Mouse (Mus musculus): ENCODE measurements around the gene Mpv17l.
"Not testable (repeated sequence)": the region's sequence is repeated elsewhere in the genome, so short reads cannot be mapped to it uniquely, and the experiment has no call there.

Gene Mpv17l

GRCm38 (mm10) chr16:13902888-13903483, at the start of gene Mpv17l, which contains the start of gene Pdxdc1:
TSS of gene Mpv17l (plus strand) at chr16:13903161.
TSS of gene Pdxdc1 (minus strand) at chr16:13903131.
- peak; percentile 97 to 98 for DNase-seq

GRCm38 (mm10) chr16:13853886-13854285, 49.1 kb upstream of the Mpv17l start:
- no peak for DNase-seq

GRCm38 (mm10) chr16:13866076-13866475, 36.9 kb upstream of the Mpv17l start:
- DNase-seq: no peak

- no peak for DNase-seq
These were observed 36.3 kb upstream of the Mpv17l start for GRCm38 (mm10) chr16:13866616-13867015.

- DNase-seq: not testable (repeated sequence)
These were observed 35.6 kb upstream of the Mpv17l start for GRCm38 (mm10) chr16:13867406-13867805.

GRCm38 (mm10) chr16:13867910-13868514, 34.9 kb upstream of the Mpv17l start:
- peak; percentile 5 to 30 for DNase-seq

GRCm38 (mm10) chr16:13875483-13875882, 27.5 kb upstream of the Mpv17l start:
- DNase-seq: no peak

GRCm38 (mm10) chr16:13883094-13883774, 19.7 kb upstream of the Mpv17l start:
- no peak for DNase-seq

- no peak for DNase-seq
These were observed 12.5 kb upstream of the Mpv17l start for GRCm38 (mm10) chr16:13890449-13890848.

GRCm38 (mm10) chr16:13892850-13893249, 10.1 kb upstream of the Mpv17l start:
- DNase-seq: no peak

- no peak for DNase-seq
These were observed 8.9 kb upstream of the Mpv17l start for GRCm38 (mm10) chr16:13894097-13894496.

- DNase-seq: no peak
These were observed 7.2 kb upstream of the Mpv17l start for GRCm38 (mm10) chr16:13895740-13896139.

GRCm38 (mm10) chr16:13896357-13896756, 6.6 kb upstream of the Mpv17l start:
- no peak for DNase-seq

GRCm38 (mm10) chr16:13898981-13899380, 4.0 kb upstream of the Mpv17l start:
- DNase-seq: peak in 1 of 2 experiments; percentile 53

GRCm38 (mm10) chr16:13902397-13902831, 547 bp upstream of the Mpv17l start:
- DNase-seq: no peak

- peak in 1 of 2 experiments; percentile 80 for DNase-seq
These were observed 527 bp downstream of the Mpv17l start for GRCm38 (mm10) chr16:13903488-13903887.

- DNase-seq: no peak
These were observed 4.3 kb downstream of the Mpv17l start for GRCm38 (mm10) chr16:13907297-13907696.

GRCm38 (mm10) chr16:13920093-13920492, 17.1 kb downstream of the Mpv17l start:
- DNase-seq: no peak

- DNase-seq: no peak
These were observed 18.1 kb downstream of the Mpv17l start for GRCm38 (mm10) chr16:13921063-13921462.

- no peak for DNase-seq
These were observed 18.8 kb downstream of the Mpv17l start for GRCm38 (mm10) chr16:13921781-13922180.

GRCm38 (mm10) chr16:13922499-13922898, 19.5 kb downstream of the Mpv17l start:
- DNase-seq: not testable (repeated sequence)

GRCm38 (mm10) chr16:13922966-13923365, 20.0 kb downstream of the Mpv17l start:
- not testable (repeated sequence) for DNase-seq

- no peak for DNase-seq
These were observed 24.6 kb downstream of the Mpv17l start for GRCm38 (mm10) chr16:13927456-13928075.
